Comparison of ENCODE assay signal across 8 mouse cellular contexts in genomic region chr17:28133193-28133592, GRCm38 (mm10). TPM values are rescaled to one million over a fixed set of nuclear protein-coding genes. Genes with fewer than 3 reads are reported as not detected.
DNase-seq lines count a peak whose midpoint lies in the region; ATAC-seq and TF ChIP-seq lines count a peak whose summit lies in the region.

No protein-coding gene starts in this region.

- H3K4me2 ChIP-seq in heart, embryonic 14.5 days (ENCODE audit: low read length), result peak overlapping the region; percentile 34; the same call in 1 of the 2 replicates

- H3K9me3 ChIP-seq in heart, embryonic 14.5 days (ENCODE audit: control insufficient read depth, low read length), result no peaks in the 10 kb centered on the region

- ATAC-seq in heart, embryonic 14.5 days (ENCODE audit: insufficient number of reproducible peaks, insufficient read depth, low FRiP score, low read depth), result no peak
- ATAC-seq in erythroid progenitor cell, adult 5-6 weeks (replicated peaks; ENCODE audit: low FRiP score, poor library complexity, severe bottlenecking), result no peak

- H3K27ac ChIP-seq in cortical plate, adult 2 months (ENCODE audit: insufficient read depth, low read length), result no peak overlapping the region
- H3K27ac ChIP-seq in heart, embryonic 14.5 days (replicated peaks in 1 of 2; ENCODE audit: control insufficient read depth in 1 of 2, insufficient read depth in 1 of 2, low read depth in 2 of 2, low read length in 2 of 2), result no peak overlapping the region

- TF ChIP-seq CTCF in cortical plate, adult 2 months (IDR thresholded peaks at IDR 0.05; ENCODE audit: extremely low read depth, insufficient read depth, low read length), result peak; percentile 61

- 7% methylated on average over 14 of the region's 14 CpGs for WGBS in heart, embryonic 14.5 days

- H3K9ac ChIP-seq in heart, embryonic 14.5 days (ENCODE audit: low read length), result no peak overlapping the region

- no peaks in the 10 kb centered on the region for H3K36me3 ChIP-seq in heart, embryonic 14.5 days (ENCODE audit: control insufficient read depth, insufficient read depth, low read length)

- no peaks in the 10 kb centered on the region for H3K4me1 ChIP-seq in cortical plate, adult 2 months (ENCODE audit: control insufficient read depth, insufficient read depth, low read length)
- H3K4me1 ChIP-seq in heart, embryonic 14.5 days (ENCODE audit: control insufficient read depth in 2 of 2, insufficient read depth in 2 of 2, low read length in 2 of 2), result peaks cover 8 to 9% of the 10 kb centered on the region in 2 experiments

- H3K27me3 ChIP-seq in heart, embryonic 14.5 days (ENCODE audit: control insufficient read depth, insufficient read depth, low read length), result peaks cover 3% of the 10 kb centered on the region; the same call in 1 of the 2 replicates

- H3K4me3 ChIP-seq in cortical plate, adult 2 months (ENCODE audit: insufficient read depth, low read length), result no peak overlapping the region
- H3K4me3 ChIP-seq in heart, embryonic 14.5 days (ENCODE audit: control insufficient read depth in 1 of 2, insufficient read depth in 1 of 2, low read depth in 1 of 2, low read length in 2 of 2), result no peak overlapping the region

- TF ChIP-seq POLR2A in cortical plate, adult 2 months (IDR thresholded peaks at IDR 0.05; ENCODE audit: extremely low read depth, insufficient read depth, low read length), result no peak

- DNase-seq in 3T3-L1 (ENCODE audit: low read depth, low spot score), result peak; percentile 33
- DNase-seq in ES-CJ7 (ENCODE audit: low read depth, low spot score), result peak; percentile 75
- DNase-seq in layer of hippocampus, postnatal 10 days (ENCODE audit: low spot score in 2 of 2), result peak; percentile 80 to 82
- DNase-seq in lung, postnatal 25 days (ENCODE audit: low spot score), result peak; percentile 23
- peak; percentile 24 for DNase-seq in right cerebral cortex, postnatal 25 days

RNA-seq across cellular contexts. Expression of gene Scube3, which starts 8.7 kb away (rescaled TPM):
- 0.64 and 3.0 TPM in 2 replicates for polyA plus RNA-seq in cortical plate, adult 2 months (2012; rRNA removed)
- polyA plus RNA-seq in heart, embryonic 14.5 days (2014; fragmentation: Nextera tagmentation; extraction: Ambion mirVana), result 0.53 and 1.4 TPM in 2 replicates
- 1 to 10 TPM; 2.5 to 3.5 TPM for total RNA-seq in layer of hippocampus, postnatal 10 days (2021)
- total RNA-seq in erythroid progenitor cell, adult 5-6 weeks (2015; ENCODE audit: low replicate concordance), result not detected in 2 replicates
- total RNA-seq in erythroid progenitor cell, adult 5-6 weeks (2017; ENCODE audit: low replicate concordance), result not detected in 2 replicates

RNA-seq across cellular contexts. Expression of gene Zfp523, which starts 43.7 kb away (rescaled TPM):
- polyA plus RNA-seq in cortical plate, adult 2 months (2012; rRNA removed), result 110 and 113 TPM in 2 replicates
- polyA plus RNA-seq in heart, embryonic 14.5 days (2014; fragmentation: Nextera tagmentation; extraction: Ambion mirVana), result 19.2 and 23.0 TPM in 2 replicates
- total RNA-seq in layer of hippocampus, postnatal 10 days (2021), result 10 to 100 TPM; 76.1 to 80.4 TPM
- total RNA-seq in erythroid progenitor cell, adult 5-6 weeks (2015; ENCODE audit: low replicate concordance), result 5.8 TPM in 1 of 2 replicates, not detected in the other
- 1.4 and 7.9 TPM in 2 replicates for total RNA-seq in erythroid progenitor cell, adult 5-6 weeks (2017; ENCODE audit: low replicate concordance)

RNA-seq across cellular contexts. Expression of gene Tcp11, which starts 52.8 kb away (rescaled TPM):
- 0.30 and 0.44 TPM in 2 replicates for polyA plus RNA-seq in cortical plate, adult 2 months (2012; rRNA removed)
- polyA plus RNA-seq in heart, embryonic 14.5 days (2014; fragmentation: Nextera tagmentation; extraction: Ambion mirVana), result 0.31 and 0.45 TPM in 2 replicates
- total RNA-seq in layer of hippocampus, postnatal 10 days (2021), result 1 to 10 TPM in 1 of 2 experiments, under 1 TPM in 1; 0.76 to 1.7 TPM
- total RNA-seq in erythroid progenitor cell, adult 5-6 weeks (2015; ENCODE audit: low replicate concordance), result not detected in 2 replicates
- total RNA-seq in erythroid progenitor cell, adult 5-6 weeks (2017; ENCODE audit: low replicate concordance), result not detected in 2 replicates

Comparison
In these comparisons a context has a peak if more than half of its experiments do, and no peak if none do; other contexts are left out.
1. DNase-seq: peak in every context shown above with its lines; median percentile 81 in layer of hippocampus, postnatal 10 days; 75 in ES-CJ7; 33 in 3T3-L1; 24 in right cerebral cortex, postnatal 25 days; 23 in lung, postnatal 25 days.
2. RNA of gene Zfp523, which starts 43.7 kb away (total RNA-seq): 76.1 to 80.4 TPM in layer of hippocampus, postnatal 10 days; 1.4 to 7.9 TPM in erythroid progenitor cell, adult 5-6 weeks; every median in the first group is over 4 times any median in the second.